Mouse (Mus musculus) spleen, adult 2 months (tissue): ENCODE data around the gene Polm.

Source experiments
- CTCF ChIP-seq: fragments of 200-500 bp; IDR thresholded peaks from 2 replicates; pipeline ENCODE4 v1.5.1; 2011; ENCODE audit warnings: mild to moderate bottlenecking, inconsistent platforms; ENCODE audit not compliant: insufficient read depth, insufficient read length, insufficient replicate concordance; ENCODE audit errors: extremely low read depth
- POLR2A ChIP-seq: fragments of 200-500 bp; IDR thresholded peaks from 2 replicates; pipeline ENCODE4 v1.6.1; 2011; ENCODE audit warnings: low read depth, low read length, inconsistent platforms

DNA sequence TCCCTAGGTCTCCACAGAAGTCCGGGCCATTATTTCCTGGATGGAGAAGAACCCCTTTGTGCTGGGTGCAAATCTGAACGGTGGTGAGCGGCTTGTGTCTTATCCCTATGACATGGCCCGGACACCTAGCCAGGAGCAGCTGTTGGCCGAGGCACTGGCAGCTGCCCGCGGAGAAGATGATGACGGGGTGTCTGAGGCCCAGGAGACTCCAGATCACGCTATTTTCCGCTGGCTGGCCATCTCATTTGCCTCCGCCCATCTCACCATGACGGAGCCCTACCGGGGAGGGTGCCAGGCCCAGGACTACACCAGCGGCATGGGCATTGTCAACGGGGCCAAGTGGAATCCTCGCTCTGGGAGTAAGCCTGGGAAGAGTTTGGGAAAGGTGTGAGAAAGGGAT is 32.3 kb upstream of the Polm start:
- TF ChIP-seq CTCF (no peak), POLR2A (no peak)
